Mouse (Mus musculus) embryo, embryonic 11 days (tissue): ENCODE measurements at regions not wholly inside any gene's neighbourhood (a gene's known extent, or its start where the extent isn't known, plus 50 kb on each side); places are given as distances from the start of the nearest gene placed in this dataset.
"Not testable (repeated sequence)": the region's sequence is repeated elsewhere in the genome, so short reads cannot be mapped to it uniquely, and the experiment has no call there.

Experiments used
- DNase-seq: peaks from one replicate; pipeline ENCODE4 v3.0.0-alpha.2; 2015

GRCm38 (mm10) chrX:122935358-122935757 is 94.1 kb downstream of the Gm17521 start:
- no peak for DNase-seq

GRCm38 (mm10) chrX:122892682-122893081 is 136.8 kb downstream of the Gm17521 start:
- DNase-seq = no peak

- DNase-seq = no peak
Observed at GRCm38 (mm10) chrX:122854453-122854852, 175.0 kb downstream of the Gm17521 start.

- not testable (repeated sequence) for DNase-seq
Observed at GRCm38 (mm10) chrX:122831222-122831621, 198.2 kb downstream of the Gm17521 start.

GRCm38 (mm10) chrX:122826035-122826434 is 203.4 kb downstream of the Gm17521 start:
- DNase-seq = peak; percentile 24
